Mouse (Mus musculus) lung, embryonic 14.5 days (tissue): ENCODE data around the gene Rassf8. TPM values are rescaled to one million over a fixed set of nuclear protein-coding genes. Genes with fewer than 3 reads are reported as not detected.

Experiments used
- ATAC-seq: fragments of 200-750 bp; cut with Nextera tagmentation; 2 replicates; pipeline ENCODE4 v1.8.0; 2017; ENCODE audit warnings: mild to moderate bottlenecking, moderate TSS enrichment, moderate library complexity; ENCODE audit not compliant: insufficient read depth
- DNase-seq: peaks from one replicate; pipeline ENCODE4 v3.0.0-alpha.2; 2015
- H3K27ac ChIP-seq: fragments of 300-500 bp; sonication (generic); 2 replicates; pipeline ENCODE4 v1.5.1; 2014; ENCODE audit warnings: low read depth, mild to moderate bottlenecking, moderate library complexity
- H3K27me3 ChIP-seq: fragments of 300-500 bp; sonication (generic); 2 replicates; pipeline ENCODE4 v1.6.1; 2014; ENCODE audit warnings: low read length, control low read depth; ENCODE audit not compliant: insufficient read depth
- H3K36me3 ChIP-seq: fragments of 300-500 bp; sonication (generic); 2 replicates; pipeline ENCODE4 v1.6.1; 2014; ENCODE audit warnings: control low read depth; ENCODE audit not compliant: insufficient read depth
- H3K4me1 ChIP-seq: fragments of 300-500 bp; sonication (generic); 2 replicates; pipeline ENCODE4 v1.6.1; 2014; ENCODE audit warnings: antibody characterized with exemption, control low read depth; ENCODE audit not compliant: insufficient read depth
- H3K4me2 ChIP-seq: fragments of 300-500 bp; sonication (generic); 2 replicates; pipeline ENCODE4 v1.6.1; 2014; ENCODE audit warnings: mild to moderate bottlenecking
- H3K4me3 ChIP-seq: fragments of 300-500 bp; sonication (generic); 2 replicates; pipeline ENCODE4 v1.5.1; 2014; ENCODE audit warnings: low read depth, low read length
- H3K9ac ChIP-seq: fragments of 300-500 bp; sonication (generic); 2 replicates; pipeline ENCODE4 v1.6.1; 2014
- H3K9me3 ChIP-seq: fragments of 300-500 bp; sonication (generic); 2 replicates; pipeline ENCODE4 v1.6.1; 2016; ENCODE audit warnings: low read depth, low read length, control low read depth
- CTCF ChIP-seq: IDR thresholded peaks from 2 replicates; pipeline ENCODE4 v1.5.1; 2016; ENCODE audit warnings: antibody characterized with exemption, low read depth
- WGBS: fragments of 180-500 bp; shearing (Covaris S2); extraction: QIAGEN DNeasy Blood & Tissue Kit; methylation state at CpG from one replicate; pipeline ENCODE4 v1.1.7; 2014; 5-methylcytosine and 5-hydroxymethylcytosine counted together
- polyA plus RNA-seq: library from polyadenylated mRNA; unstranded; fragments of >200 nt; fragmentation: Nextera tagmentation; extraction: Ambion mirVana; gene quantifications from 2 replicates; pipeline ENCODE4 v1.2.1, GENCODE M21; 2014

Rassf8 gene
- polyA plus RNA-seq, 1 experiment from 2014 or later = 11.7 TPM

DNA sequence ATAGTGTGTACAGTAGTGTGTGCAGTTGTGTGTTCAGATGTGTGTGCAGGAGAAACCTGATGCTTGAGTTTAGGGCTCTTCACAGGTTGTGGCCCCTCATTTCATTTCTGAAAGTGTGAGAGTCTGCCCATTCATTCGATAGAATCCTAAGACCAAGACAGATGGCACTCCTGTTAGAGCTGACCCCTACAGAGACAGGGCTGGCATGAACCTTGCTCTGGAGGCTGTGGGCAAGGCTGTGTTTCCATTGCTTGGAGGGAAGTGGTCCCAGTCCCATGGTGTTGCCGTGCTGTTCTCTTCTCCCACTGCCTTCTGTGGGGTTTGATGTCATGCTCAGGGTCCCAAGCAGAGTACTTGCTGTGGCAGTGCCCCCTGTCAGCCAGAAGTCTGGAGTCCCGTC is 57.7 kb downstream of the Rassf8 start:
- no peak for TF ChIP-seq CTCF
- Histone ChIP-seq H3K9ac (no peak overlapping the region), H3K27me3 (no peaks in the 10 kb centered on the region), H3K9me3 (no peaks in the 10 kb centered on the region), H3K36me3 (no peaks in the 10 kb centered on the region), H3K27ac (no peak overlapping the region), H3K4me3 (no peak overlapping the region), H3K4me2 (no peak overlapping the region), H3K4me1 (no peaks in the 10 kb centered on the region)
- DNase-seq = no peak
- no peak for ATAC-seq
- WGBS = 79% methylated on average over 3 of the region's 3 CpGs

DNA sequence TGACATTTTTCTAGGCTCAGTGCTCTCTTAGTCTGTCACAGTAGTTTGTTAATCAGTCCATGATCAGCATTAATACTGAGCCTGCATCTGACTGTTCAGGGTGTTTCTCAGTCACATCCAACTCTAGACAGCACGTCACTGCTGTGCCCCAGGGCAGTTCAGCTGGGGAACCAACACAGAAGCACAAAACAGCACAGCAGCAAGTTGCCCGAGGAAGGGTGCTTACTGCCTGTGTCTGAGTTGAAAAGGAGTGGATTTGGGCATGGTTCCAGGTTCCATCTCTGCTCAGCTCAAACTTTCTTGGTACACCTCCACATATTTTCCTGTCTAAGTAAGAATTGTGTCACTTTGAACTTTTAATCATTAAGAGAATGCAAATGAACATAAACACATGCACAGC is 60.2 kb downstream of the Rassf8 start:
- no peaks in the 10 kb centered on the region for H3K9me3 ChIP-seq
- H3K36me3 ChIP-seq = peaks cover 21% of the 10 kb centered on the region
- WGBS = 41% methylated on average over 2 of the region's 2 CpGs
- TF ChIP-seq CTCF = no peak
- no peak for ATAC-seq
- no peak overlapping the region for H3K4me3 ChIP-seq
- H3K27ac ChIP-seq = no peak overlapping the region
- no peaks in the 10 kb centered on the region for H3K4me1 ChIP-seq
- DNase-seq = no peak
- H3K27me3 ChIP-seq = no peaks in the 10 kb centered on the region
- H3K9ac ChIP-seq = no peak overlapping the region
- no peak overlapping the region for H3K4me2 ChIP-seq

DNA sequence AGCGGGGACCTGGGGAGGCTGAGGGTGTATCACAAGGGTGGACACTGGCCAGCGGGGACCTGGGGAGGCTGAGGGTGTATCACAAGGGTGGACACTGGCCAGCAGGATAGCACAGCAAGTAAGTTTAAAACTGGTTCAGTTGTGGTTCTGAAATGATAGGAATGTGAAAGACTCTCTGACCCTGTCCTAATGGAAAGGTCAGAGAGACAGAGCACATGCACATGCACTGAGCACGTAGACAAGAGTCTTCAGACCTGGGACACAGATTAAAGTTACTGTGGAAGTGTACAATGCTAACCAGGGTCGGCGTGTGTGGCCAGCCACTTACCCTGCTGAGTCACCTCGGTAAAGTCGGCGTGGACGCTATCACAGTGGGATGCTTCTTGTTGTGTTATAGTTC is 61.4 kb downstream of the Rassf8 start:
- no peak for TF ChIP-seq CTCF
- Histone ChIP-seq H3K27me3 (no peaks in the 10 kb centered on the region), H3K27ac (no peak overlapping the region), H3K4me3 (no peak overlapping the region), H3K9ac (no peak overlapping the region), H3K9me3 (no peaks in the 10 kb centered on the region), H3K36me3 (peaks cover 26% of the 10 kb centered on the region), H3K4me2 (no peak overlapping the region), H3K4me1 (no peaks in the 10 kb centered on the region)
- WGBS = 78% methylated on average over 8 of the region's 9 CpGs
- DNase-seq = no peak
- ATAC-seq = no peak

DNA sequence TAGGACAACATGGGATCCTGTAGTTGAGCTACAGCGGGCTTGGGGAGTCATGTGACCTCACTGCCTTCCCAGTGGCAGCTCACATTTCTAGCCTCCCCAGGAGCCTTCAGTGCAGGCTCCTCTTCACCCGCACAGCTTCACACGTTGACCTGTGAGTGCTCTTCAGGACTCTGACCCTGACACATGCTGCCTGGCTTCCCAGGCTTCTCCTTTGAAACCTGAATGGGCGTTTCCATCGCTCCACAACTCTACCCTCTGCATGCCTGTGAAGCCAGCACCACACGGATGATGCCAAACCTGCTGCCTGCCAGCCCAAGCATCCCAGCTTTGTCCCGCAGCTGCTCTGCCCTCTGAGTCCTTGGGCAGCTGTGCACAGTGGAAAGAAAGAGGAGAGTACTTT is 63.0 kb downstream of the Rassf8 start:
- DNase-seq = no peak
- H3K9ac ChIP-seq = no peak overlapping the region
- H3K36me3 ChIP-seq = peaks cover 37% of the 10 kb centered on the region
- H3K27me3 ChIP-seq = no peaks in the 10 kb centered on the region
- H3K4me1 ChIP-seq = no peaks in the 10 kb centered on the region
- ATAC-seq = no peak
- no peak overlapping the region for H3K4me3 ChIP-seq
- no peak for TF ChIP-seq CTCF
- no peaks in the 10 kb centered on the region for H3K9me3 ChIP-seq
- H3K27ac ChIP-seq = no peak overlapping the region
- H3K4me2 ChIP-seq = no peak overlapping the region
- 69% methylated on average over 7 of the region's 7 CpGs for WGBS

DNA sequence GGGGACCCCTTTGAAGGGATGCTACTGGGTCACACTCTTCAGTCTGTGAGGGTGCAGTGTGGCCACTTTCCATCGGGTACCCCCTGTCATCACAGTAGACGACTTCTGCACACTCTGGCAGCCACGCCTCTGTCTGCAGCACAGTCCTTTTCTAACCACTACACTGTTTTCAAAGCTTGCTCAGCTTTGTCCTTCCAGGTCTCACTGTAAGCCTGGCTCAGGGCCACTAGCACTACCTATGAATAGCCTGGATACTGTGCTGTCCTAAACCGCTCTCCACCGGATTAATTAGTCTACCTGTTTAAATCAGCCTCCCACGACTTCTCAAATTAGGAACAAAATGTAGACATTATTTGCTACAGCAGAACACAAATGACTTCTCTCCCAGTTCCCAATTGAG is 63.5 kb downstream of the Rassf8 start:
- no peak overlapping the region for H3K4me3 ChIP-seq
- WGBS = 86% methylated on average over 6 of the region's 6 CpGs
- H3K27ac ChIP-seq = no peak overlapping the region
- H3K9me3 ChIP-seq = no peaks in the 10 kb centered on the region
- no peak for TF ChIP-seq CTCF
- no peaks in the 10 kb centered on the region for H3K4me1 ChIP-seq
- H3K36me3 ChIP-seq = peaks cover 41% of the 10 kb centered on the region
- H3K4me2 ChIP-seq = no peak overlapping the region
- no peaks in the 10 kb centered on the region for H3K27me3 ChIP-seq
- no peak for ATAC-seq
- DNase-seq = no peak
- no peak overlapping the region for H3K9ac ChIP-seq

DNA sequence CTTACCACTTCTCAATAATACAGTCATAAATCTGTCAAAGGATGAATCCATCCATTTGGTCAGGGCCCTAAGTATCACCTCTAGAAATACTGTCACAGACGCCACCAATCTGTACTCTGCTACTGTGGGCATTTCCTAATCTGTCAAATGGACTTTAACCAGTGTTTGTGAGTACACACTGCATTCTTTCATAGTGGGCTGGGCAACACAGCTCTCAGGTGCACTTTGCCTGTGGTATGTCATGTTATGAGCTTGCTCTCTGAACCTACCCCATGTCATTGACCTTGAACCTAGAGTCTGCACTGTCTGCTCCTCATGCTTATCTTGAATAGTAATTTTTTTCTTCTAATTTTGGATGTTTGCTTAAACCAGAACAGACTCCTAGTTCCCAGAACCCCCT is 64.6 kb downstream of the Rassf8 start:
- no peak for ATAC-seq
- Histone ChIP-seq H3K36me3 (peaks cover 50% of the 10 kb centered on the region), H3K27ac (no peak overlapping the region), H3K4me3 (no peak overlapping the region), H3K4me2 (no peak overlapping the region), H3K4me1 (no peaks in the 10 kb centered on the region), H3K9me3 (no peaks in the 10 kb centered on the region), H3K27me3 (no peaks in the 10 kb centered on the region), H3K9ac (no peak overlapping the region)
- 82% methylated on average over 1 of the region's 1 CpGs for WGBS
- TF ChIP-seq CTCF = no peak
- no peak for DNase-seq

DNA sequence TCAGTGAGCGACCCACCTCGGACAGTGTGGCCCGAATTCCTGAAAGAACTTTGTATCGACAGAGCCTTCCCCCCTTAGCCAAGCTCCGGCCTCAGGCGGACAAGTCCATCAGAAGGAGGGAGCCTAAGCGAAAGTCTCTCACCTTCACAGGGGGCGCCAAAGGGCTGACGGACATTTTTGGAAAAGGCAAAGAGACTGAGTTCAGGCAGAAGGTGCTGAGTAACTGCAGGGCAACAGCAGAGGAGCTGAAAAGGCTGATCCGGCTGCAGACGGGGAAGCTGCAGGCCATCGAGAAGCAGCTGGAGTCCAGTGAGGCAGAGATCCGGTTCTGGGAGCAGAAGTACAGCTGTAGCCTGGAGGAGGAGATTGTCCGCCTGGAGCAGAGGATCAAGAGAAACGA is 68.7 kb downstream of the Rassf8 start:
- no peak overlapping the region for H3K9ac ChIP-seq
- no peaks in the 10 kb centered on the region for H3K27me3 ChIP-seq
- H3K36me3 ChIP-seq = peaks cover 63% of the 10 kb centered on the region
- no peak overlapping the region for H3K4me2 ChIP-seq
- ATAC-seq (no peak), DNase-seq (peak; percentile 43)
- H3K4me3 ChIP-seq = no peak overlapping the region
- H3K27ac ChIP-seq = no peak overlapping the region
- no peaks in the 10 kb centered on the region for H3K4me1 ChIP-seq
- no peaks in the 10 kb centered on the region for H3K9me3 ChIP-seq
- WGBS = 37% methylated on average over 15 of the region's 15 CpGs
- peak; percentile 52 for TF ChIP-seq CTCF

DNA sequence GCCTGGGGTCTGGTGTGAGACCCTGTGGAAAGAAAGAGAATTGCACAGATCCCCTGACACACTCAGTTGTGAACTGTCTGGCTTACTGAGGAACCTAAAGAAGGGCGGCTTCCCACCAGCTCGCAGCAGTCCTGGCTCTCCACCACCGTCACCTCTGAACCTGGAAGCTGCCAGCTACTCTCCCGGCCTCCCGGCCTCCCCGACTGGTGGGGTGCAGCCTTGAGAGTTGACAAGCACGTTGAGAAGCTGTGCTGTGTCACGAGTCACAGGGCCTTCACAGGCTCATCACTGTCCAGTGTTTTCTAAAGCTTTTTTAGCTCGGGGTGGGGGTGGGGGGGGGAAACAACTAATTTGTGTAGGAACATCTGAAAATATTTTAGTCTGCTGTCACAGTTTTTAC is 72.6 kb downstream of the Rassf8 start:
- Histone ChIP-seq H3K27me3 (no peaks in the 10 kb centered on the region), H3K4me3 (no peak overlapping the region), H3K4me1 (0 out of 2 replicates have a peak, but pooled peaks cover 3% of the 10 kb centered on the region), H3K27ac (no peak overlapping the region), H3K9me3 (no peaks in the 10 kb centered on the region), H3K36me3 (peaks cover 37% of the 10 kb centered on the region), H3K4me2 (no peak overlapping the region), H3K9ac (no peak overlapping the region)
- no peak for TF ChIP-seq CTCF
- no peak for DNase-seq
- 79% methylated on average over 9 of the region's 9 CpGs for WGBS
- ATAC-seq = no peak
